Mouse (Mus musculus): Measurements from ENCODE around the gene Itgae. TPM values are rescaled to one million over a fixed set of nuclear protein-coding genes. Genes with fewer than 3 reads are reported as not detected.

The Itgae gene
- polyA plus RNA-seq, 2 experiments from 2014 or later = 63.9 to 126 TPM

DNA sequence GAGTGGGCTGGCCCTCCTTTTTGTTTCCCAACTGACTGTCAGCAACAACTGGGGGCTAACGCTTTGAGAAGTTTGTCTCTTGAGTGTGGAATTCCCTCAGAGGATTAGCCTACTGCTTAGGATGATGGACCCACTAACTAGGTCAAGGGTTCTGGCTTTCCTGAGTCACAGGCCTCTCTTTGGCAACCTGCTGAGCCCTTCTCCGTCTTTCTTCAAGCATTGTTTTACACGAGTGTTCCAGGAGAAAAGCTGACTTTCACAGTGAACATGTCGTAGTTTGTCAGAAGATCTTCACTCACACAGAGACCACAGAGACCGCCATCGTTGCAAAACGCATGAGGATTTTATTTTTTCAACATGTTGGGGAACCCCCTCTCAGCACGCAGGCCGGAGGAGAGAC, 57.8 kb downstream of the Itgae start:
- no peak for ATAC-seq

DNA sequence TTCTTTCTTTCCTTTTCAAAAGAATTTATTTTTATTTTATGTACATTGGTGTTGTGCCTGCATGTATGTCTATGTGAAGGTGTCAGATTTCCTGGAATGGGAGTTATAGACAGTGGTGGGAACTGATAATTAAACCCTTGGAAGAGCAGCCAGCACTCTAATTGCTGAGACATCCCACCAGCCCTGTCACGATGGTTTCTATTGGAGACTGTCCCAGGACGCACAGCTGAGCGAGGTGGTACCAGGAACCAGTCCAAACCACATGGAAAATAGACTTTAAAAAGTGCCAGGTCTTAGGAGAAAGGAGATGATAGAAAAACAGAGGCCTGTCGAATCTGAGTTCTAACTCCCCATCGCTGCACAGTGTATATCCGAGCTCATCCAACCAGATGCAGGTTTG, 64.7 kb downstream of the Itgae start:
- no peak for ATAC-seq

DNA sequence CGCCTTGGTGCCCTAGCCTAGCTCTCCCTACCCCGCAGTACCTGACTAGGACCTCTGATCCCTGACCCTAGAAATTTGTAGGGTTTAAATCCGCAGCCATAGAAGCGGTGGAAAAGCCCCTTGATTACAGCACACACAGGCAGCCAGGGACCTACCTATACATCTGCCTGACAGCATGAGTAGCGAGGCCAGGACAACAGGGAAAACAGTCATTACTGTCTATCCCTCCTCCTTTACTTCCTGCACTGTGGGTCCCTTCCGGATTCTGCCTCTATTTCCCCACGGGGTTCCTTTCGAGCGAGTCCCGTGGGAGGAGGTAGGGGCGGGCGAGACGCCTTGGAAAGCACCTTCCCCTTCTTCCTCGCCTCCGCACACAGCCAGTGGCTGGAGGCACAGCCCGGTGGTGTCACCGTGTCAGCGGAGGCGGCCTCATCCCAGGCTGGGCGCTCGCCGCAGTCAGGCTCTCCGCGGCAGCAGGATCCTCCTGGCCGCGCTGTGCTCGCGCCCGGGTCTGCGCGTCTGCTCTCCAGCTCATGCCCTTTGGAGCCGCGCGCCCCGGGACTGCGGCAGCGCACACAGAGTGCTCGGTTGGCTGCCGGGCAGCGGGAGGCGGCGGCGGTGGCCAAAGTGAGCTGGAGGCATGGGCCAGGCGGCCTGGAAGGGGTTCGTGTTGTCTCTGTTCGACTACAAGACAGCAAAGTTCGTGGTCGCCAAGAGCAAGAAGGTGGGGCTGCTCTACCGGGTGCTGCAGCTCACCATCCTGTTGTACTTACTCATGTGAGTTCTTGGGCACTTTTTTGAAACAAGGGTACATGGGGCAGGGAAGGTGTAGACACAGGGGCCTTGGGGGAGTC, 69.8 kb downstream of the Itgae start, which contains the start of gene P2rx5:
Gene P2rx5, plus strand, starts transcription at position 465 of the 854 bp plus-strand sequence.
- no peak for ATAC-seq

DNA sequence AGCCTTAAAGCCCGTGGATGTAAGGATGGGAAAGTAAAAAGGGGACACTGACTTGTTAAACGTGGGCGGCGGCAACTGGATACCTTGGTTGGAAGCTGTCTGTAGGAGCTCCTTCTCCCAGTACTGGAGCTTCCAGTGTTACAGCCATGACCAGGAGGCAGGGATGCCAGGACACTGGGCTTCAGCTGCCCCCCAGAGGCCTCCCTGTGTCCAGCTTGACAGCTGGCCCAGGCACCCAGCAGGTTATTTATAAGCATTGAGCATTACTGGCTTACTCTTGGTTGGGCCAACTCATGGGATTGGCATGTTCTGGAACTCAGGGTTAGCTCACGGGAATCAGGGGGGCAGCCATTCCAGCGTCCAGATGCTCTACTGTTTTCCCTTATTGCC, 70.4 kb downstream of the Itgae start:
- ATAC-seq = no peak

DNA sequence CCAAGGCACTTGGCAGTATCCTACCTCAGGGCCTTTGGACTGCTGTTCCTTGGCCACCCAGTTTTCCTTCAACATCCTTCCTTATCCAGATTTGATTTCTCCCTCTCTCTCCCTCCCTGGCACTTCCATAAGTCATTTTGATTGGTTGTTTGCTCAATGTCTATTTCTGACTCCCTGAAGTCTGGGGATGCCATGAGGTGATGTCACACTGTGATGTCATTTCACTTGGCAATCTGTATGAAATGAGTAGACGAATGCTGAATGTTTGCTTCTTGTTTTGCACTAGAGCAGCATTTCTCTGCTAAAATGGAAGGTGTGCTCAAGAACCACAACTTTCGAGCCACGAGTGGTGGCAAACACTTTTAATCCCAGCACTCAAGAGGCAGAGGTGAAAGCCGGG, 71.2 kb downstream of the Itgae start:
- no peak for ATAC-seq

DNA sequence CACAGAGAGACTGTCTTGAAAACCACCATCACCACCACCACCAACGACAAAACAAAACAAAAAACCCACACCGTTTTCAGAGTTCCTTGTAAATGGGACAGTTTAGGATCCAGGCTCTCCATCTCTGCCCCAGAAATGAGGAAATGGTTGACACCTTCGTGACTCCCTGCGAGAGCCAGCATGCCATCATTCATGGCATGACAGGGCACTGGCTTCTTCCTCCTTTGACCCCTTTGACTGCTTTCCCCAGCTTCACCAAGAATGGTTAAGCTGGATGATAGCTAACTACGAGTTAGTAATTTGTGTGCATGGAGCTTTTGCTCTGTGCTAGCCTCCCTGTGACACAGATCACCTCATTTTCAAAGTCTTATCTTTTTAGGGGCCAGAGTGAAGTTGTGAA, 71.9 kb downstream of the Itgae start:
- ATAC-seq = no peak

DNA sequence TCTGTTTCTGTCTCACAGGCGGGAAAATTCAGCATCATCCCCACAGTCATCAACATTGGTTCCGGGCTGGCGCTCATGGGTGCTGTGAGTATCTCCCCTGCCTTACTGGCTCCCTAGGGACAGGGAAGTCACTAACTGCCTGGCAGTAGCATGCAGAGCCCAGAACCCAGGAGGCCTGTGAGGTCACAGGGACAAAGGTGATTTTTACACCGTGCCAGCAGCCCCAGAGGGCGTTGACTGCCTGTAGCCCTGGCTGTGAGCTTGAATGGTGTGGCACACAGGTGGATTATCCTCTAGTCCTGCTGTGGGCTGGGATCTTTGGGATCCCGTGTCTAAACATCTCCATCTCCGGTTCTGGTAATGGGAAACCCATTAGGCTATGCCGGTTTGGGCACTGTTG, 77.7 kb downstream of the Itgae start:
- no peak for ATAC-seq

DNA sequence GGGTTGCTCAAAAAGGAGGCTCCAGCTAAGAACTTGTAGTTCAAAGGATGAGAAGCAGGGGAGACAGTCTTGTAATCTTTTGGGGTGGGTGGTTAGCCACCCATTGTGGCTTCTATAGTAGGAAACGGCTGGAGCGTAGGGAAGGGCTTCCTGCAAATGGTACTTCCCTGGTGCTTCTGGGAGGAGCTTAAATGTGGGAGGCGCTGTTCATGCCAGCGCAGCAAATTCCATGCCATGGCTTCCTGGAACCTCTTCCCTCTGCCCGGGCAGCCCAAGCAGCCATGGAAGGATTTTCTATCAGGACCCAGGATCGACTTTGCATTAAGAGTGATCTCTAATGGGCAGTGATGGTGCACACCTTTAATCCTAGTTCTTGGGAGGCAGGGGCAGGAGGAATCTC, 78.2 kb downstream of the Itgae start:
- ATAC-seq = no peak

DNA sequence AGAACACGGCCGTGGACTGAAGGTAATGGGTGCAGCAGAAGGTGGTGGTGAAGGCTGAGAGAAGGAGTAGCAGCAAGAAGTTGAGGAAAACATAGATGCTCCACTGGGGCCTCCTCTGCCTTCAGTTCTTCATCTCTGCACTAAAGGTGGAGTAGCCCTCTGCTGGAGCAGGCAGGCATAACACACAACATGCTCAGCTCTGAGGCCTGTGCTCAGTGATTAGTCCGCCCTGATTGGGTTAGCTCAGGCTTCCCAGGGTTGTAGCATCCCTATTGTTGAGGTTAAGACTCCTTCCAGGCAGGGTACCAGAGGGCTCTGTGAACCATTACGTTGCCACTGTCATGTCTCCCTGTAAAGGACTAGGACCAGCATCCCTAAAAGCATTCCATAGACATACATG, 78.8 kb downstream of the Itgae start:
- ATAC-seq = peak; percentile 68

DNA sequence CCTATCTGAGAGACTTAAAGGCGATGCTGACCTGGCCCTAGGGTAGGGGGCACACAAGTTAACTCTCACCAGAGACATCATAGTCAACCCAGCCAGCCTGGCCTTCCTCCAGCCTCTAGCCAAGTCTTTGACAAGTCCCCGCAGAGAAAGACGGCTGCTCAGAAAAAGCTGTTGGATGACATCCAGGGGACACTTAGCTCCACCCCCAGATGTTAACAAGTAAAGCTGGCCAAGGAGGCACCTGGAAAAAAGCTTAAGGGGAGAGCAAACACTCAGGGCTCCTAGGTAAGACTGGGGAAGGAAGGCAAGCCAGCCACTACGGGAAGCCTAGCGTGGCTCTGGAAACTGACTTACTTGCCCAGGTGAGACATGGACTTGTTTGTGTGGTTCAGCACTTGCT, 81.8 kb downstream of the Itgae start:
- ATAC-seq = no peak

DNA sequence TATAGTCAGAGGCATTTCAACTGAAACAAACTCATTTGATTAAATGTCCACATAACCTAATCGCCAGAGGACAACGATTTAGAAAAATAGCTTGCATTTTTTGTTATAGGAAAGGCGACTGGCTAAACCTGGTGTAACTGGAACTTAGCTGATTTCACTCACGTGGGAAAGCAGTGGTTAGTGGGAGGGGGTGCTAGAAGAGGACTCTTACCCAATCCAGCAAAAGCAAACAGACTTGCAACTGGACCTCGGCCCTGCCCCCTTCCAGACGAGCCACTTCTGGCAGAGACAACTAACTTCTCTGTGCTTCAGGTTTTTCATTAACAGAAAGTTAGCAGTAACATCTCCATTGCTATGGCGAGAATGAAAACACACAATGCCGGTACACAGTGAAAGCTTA, 85.2 kb downstream of the Itgae start:
- ATAC-seq = no peak

DNA sequence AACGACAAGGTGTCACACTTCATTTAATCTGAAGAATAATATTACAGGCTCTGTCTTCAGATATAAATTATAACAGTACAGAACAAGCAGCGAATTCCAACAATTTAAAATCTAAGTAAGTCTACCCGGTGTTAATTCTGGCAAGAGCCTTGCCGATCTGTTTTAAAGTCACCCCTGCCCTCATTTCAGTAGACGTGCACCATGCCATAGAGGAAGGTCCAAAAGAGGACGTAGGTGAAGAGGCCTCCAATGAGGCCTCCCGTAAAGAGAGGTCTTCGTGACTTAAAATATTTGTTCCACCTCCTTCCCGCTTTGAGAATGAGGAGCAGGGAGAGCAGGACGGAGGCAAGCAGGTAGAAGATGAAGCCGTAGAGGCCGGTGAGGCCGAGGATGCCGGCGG, 85.8 kb downstream of the Itgae start:
- no peak for ATAC-seq

DNA sequence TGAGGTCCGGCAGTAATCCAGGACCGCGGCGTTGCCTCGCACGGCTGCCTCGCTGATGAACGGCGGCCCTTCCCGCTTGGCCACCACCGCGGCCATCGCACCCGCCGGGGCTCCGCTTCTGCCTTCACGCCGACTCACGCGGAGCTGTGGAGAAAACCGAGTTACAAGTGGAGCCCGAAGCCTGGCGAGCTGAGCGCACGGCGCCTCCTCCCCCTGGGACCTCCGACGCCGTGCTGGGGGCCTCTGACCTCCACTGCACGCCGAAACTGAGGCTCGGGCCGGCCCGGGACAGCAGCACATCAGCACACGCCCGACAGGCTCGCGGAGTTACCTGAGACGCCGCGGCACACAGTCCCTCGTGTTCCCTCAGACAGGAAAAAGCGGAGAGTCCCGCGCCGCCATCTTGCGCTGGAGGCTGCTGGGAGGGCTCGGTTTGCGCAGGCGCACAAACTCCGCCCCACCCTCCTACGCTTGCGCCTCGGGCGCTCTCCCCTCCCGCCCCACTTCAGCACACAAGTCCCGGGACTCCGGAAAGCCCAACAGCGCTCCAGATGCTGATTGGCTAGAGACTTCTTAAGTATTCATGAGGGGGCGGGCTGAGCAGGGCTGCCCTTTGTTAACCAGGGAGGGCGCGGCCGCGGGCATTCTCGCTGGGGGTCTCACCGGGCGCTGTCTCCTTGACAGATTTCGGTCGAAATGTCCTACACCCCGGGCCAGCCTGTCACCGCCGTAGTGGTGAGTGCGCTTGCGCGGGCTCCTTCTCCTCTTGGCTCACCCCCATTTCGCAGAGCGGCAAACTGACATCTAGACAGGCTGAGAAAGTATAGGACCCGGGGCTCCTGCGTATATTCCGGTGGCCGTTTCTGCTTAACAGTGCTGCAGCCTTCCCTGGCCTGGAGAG, 86.5 kb downstream of the Itgae start, which contains the start of the genes Emc6 and Tax1bp3:
Gene Emc6, minus strand, starts transcription at position 430 of the 901 bp plus-strand sequence.
Gene Tax1bp3, plus strand, starts transcription at position 476 of the 901 bp plus-strand sequence.
- ATAC-seq = peak; percentile 98

DNA sequence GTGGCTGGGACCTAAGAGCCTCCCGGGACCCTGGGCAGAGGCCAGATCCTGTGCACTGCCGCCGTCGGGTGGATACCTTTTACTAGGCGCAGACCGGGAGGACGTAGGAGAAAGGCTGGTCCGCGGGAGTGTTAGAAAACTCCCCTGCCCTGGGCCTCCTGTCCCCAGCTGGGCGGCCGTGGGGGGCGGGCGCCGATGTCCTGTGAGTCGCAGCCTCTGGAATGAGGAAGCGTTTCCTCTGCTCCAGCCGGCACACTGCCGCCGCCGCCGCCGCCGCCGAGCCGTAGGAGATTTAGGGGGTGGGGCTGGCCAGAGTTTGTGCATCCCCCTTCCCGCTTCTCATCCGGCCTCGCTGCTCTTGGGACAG, 87.1 kb downstream of the Itgae start:
- peak; percentile 5 for ATAC-seq

DNA sequence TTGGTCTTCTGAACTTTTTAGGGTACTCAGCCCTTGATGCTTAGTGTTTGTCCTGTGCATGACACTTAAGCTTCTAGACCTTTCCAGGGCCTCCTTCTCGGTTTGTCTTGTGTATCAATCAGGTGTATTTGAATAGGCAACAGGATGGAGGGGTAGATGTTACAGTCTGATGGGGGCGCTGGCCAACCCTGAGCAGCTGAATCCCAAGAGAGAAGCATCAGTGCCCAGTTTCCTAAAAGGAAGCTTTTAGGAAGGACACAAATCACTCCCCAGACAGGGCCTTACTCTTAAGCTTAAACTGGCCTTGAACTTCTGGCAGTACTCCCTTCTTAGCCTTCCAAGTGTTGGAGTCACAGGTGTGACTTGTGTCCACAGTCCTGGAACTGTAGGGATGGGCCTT, 87.5 kb downstream of the Itgae start:
- no peak for ATAC-seq

DNA sequence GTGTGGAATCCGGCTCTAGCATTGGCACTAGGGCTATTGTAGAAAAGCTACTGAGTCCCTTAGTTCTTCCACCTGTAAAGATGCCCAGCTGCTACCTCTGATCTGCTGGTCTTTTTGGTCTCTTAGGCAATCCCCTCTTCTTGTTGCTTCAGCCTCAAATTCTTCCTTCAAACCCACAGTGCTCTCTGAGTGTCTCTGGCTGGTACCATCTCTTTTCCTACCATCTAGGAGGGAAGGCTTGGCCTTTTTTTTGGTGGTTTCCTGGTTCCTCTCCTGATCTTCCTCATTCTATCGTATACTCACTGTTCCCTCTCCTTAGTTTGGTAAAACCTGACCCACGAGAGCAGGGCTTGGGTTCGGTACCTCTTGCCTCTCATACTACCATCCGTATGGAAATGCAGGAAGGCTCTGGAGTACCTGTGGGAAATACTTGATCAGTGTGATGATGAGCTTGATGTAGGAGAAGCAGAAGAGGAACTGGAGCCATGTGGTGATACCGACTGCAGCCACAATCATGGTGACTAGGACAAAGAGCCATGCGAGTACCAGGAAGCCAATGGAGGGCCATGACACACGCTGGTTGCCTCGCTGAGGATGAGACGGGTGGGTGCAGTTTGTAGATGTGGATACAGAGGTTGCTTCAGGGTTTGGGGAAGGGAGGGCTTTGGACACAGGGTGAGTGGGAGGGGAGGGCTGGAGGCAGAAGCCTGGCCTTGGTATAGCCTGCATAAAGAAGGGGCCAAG, 95.7 kb downstream of the Itgae start:
- ATAC-seq = no peak

DNA sequence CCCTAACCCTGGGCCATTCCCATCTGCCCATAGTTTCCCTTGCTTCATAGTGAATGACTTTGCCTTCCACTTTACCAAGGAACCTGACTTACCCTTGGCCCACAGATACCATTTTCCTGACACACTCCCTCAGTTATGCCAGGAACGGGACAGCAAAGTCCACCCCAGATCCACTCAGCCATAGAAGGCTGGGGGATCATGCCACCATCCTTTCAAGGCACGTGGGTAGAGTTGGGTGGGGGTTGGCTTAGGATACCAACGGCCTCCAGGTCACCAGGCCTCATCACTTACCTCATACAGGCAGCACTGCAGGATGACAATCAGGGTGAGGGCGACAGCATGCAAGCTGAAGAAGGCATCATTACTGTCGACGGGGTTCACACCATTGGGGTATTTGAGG, 96.8 kb downstream of the Itgae start:
- ATAC-seq = no peak

DNA sequence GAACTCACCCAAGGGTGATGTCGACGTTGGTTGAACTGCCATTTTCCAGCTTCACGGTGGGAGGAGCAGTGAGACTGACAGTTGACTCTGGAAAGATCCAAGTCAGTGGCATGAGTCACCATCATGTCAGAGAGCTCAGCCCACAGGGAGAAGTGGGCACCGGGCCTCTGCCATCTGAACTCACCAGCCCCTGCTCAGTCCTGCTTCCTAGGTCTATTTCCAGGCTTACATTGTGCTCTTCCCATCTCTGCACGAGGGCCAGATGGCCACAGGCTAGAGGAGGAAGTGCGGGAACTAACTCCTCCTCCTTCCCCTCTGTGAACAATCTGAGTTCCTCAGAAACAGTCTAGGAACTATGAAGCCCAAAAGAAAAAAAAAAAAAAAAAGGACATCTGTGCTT, 102.7 kb downstream of the Itgae start:
- ATAC-seq = no peak

DNA sequence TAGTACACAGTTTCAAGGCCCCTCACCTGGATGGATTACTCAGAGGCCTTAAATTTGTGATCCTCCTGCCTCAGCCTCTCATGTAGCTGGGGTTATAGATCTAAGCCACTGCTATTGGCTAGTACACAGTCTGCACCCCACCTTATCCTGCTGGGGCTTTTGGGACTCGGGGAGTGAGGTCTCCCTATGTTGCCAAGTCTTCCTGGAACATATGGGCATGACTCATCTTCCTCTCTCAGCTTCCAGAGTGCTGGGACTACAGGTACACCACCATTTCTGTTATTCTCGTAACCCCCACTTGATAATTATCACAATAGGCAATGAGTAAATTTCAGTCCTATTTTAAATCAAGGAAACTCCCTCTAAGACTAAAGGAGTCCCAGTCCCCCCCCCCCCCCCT, 104.1 kb downstream of the Itgae start:
- no peak for ATAC-seq

All from CD4-positive, CD25-positive, alpha-beta regulatory T cell, adult 4 months (primary cell).